Mouse (Mus musculus) brain, adult 2 months (tissue): ENCODE measurements around the gene Syce1.
"Not testable (repeated sequence)": the region's sequence is repeated elsewhere in the genome, so short reads cannot be mapped to it uniquely, and the experiment has no call there.

ENCODE experiments used
- DNase-seq: peaks from one replicate; pipeline ENCODE4 v3.0.0; 2011; ENCODE audit warnings: low read depth, low spot score

The Syce1 gene

GRCm38 (mm10) chr7:140765888-140766739 lies 21.5 kb downstream of the Syce1 start:
- DNase-seq, result peak; percentile 39

GRCm38 (mm10) chr7:140765391-140765790 lies 22.3 kb downstream of the Syce1 start:
- DNase-seq, result not testable (repeated sequence)

DNA sequence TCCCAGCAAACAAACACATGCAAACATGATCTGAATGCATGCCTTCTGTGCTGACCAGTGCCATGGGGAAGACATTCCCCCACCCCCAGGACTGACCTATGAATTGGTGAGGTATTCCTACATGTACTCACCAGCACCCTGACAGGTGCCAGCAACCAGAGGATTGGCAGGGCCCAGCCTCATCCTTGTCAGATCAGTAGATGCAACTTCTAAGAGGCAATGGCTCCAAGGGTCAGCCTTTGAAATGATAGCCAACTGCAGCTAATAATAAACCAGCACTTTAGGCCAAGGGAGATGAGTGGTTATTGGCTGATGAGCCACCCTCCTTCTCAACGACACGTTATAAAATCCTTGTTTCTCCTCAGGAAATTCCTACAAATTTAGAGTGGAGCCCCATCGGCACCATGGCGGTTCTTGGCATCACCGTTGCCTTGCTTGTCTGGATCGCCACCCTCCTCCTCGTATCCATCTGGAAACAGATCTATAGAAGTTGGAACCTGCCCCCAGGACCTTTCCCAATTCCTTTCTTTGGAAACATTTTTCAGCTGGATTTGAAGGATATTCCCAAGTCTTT lies 24.1 kb downstream of the Syce1 start, which contains the start of gene Cyp2e1:
Gene Cyp2e1, plus strand, starts transcription at position 293 of the 574 bp plus-strand sequence.
- no peak for DNase-seq

GRCm38 (mm10) chr7:140760647-140761046 lies 27.0 kb downstream of the Syce1 start:
- no peak for DNase-seq

DNA sequence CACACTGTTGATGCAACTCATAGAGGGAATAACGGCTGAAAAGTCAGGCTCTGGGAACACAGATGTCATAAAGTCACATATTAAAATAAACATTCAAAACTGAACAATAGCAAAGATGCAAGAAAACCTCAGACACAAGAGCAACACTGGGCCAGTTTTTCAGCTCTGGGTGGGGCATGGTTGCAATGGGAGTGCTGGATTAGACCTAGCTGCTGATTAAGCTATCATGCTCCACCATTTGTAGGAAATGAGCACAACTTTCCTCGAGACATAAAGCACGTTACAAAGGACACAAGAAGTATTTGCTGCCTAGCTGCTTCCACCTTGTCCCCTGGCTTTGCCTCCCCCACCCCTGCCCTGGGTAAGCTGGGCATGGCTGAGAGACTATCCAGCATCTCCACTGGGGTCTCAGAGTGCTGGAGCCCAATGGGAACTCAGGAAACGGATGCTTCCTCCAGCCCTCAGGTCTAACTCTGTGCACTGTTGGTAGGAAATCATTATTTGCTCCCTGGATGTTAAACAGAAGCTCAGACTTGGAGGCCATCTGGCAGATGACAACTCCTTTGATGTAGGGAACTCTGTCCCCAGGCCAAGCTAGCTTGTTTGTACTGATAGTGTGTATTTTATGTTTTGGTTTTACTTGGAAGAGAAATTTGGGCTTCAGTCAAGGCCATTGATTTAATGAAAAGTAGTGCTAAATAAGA lies 31.3 kb downstream of the Syce1 start:
- DNase-seq, result no peak

GRCm38 (mm10) chr7:140754556-140754955 lies 33.1 kb downstream of the Syce1 start:
- DNase-seq, result no peak

DNA sequence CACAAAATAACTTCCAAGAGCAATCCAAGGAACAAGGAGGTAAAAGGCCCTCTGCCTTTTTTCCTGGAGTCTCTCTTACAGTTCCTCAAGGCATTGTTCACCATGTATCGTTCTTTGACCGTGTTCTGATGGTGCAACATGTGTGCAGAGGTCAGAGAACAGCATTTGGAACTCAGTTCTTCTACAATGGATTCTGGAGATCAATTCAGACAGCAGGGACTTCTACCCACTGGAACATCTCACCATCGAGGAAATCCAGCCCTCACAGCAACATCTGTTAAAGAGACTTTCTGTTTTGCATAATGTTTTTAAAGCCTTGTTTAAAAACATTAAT lies 38.9 kb downstream of the Syce1 start:
- no peak for DNase-seq

DNA sequence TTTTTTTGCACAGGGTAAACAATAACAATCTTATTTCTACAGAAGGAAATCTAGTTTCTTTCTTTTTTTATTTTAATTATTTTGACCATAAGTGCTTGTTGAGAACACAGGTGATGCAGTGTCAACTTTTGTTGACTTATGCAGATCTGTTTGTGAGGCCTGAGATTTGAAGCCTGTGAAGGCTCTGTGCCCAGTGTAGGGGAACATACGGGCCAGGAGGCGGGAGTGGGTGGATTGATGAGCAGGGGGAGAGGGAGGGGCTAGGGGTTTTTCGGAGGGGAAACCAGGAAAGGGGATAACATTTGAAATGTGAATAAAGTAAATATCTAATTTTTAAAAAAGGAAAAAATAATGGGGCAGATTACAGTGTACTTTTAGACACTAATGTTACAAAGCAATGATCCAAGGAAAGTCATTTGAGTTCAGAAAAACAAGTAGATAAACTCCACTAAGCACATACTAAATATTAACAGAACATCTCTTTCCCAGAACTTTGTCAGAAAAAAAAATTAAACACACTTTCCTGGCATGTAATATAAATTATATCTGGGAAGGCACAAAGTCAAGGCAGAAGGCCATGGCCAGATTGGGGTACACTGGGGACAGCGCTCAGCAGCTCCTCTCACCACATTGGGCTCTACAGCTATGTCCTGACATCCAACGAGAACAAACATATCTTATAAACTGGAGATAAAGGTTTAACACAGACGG lies 39.4 kb downstream of the Syce1 start:
- DNase-seq, result peak; percentile 9

DNA sequence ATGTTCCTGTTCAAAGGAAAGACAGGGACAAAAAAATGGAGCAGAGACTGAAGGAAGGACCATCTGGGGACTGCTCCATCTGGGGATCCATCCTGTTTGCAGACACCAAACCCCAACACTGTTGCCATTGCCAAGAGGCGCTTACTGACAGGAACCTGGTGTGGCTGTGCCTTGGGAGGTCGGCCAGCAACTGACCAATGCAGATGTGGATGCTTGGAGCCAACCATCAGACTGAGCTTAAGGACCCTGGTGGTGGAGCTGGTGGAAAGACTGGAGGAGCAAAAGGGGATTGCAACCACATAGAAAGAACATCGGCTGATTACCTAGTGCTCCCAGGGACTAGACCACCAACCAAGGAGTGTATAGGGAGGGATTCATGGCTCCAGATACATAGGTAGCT lies 40.2 kb downstream of the Syce1 start:
- DNase-seq, result no peak

GRCm38 (mm10) chr7:140733162-140733561 lies 54.5 kb downstream of the Syce1 start:
- peak; percentile 50 for DNase-seq
